Mouse (Mus musculus): ENCODE data around the gene Ndst4.

Gene Ndst4

GRCm38 (mm10) chr3:125734945-125735344, 331.1 kb downstream of the Ndst4 start:
- no peak for DNase-seq (ENCODE audit: low spot score)

GRCm38 (mm10) chr3:125744468-125745141, 340.7 kb downstream of the Ndst4 start:
- DNase-seq (ENCODE audit: low spot score) = no peak

- no peak for DNase-seq (ENCODE audit: low spot score)
Observed at GRCm38 (mm10) chr3:125745142-125745496, 341.2 kb downstream of the Ndst4 start.

- DNase-seq (ENCODE audit: low spot score) = no peak
Observed at GRCm38 (mm10) chr3:125746367-125746766, 342.5 kb downstream of the Ndst4 start.

GRCm38 (mm10) chr3:125756911-125757310, 353.0 kb downstream of the Ndst4 start:
- DNase-seq (ENCODE audit: low spot score) = no peak

- DNase-seq (ENCODE audit: low spot score) = no peak
Observed at GRCm38 (mm10) chr3:125760711-125761110, 356.8 kb downstream of the Ndst4 start.
